Mouse (Mus musculus): ENCODE measurements around the gene Shf.

The Shf gene

GRCm38 (mm10) chr2:122302574-122303241 is 66.3 kb downstream of the Shf start:
- DNase-seq (ENCODE audit: low read depth, low spot score) = peak; percentile 94

- DNase-seq (ENCODE audit: low read depth, low spot score) = no peak
These were observed 66.9 kb downstream of the Shf start for GRCm38 (mm10) chr2:122301921-122302573.

GRCm38 (mm10) chr2:122301081-122301920 is 67.7 kb downstream of the Shf start:
- no peak for DNase-seq (ENCODE audit: low read depth, low spot score)

- no peak for DNase-seq (ENCODE audit: low read depth, low spot score)
These were observed 68.3 kb downstream of the Shf start for GRCm38 (mm10) chr2:122300656-122301020.

GRCm38 (mm10) chr2:122299911-122300655 is 68.9 kb downstream of the Shf start:
- no peak for DNase-seq (ENCODE audit: low read depth, low spot score)
